Mouse (Mus musculus): ENCODE measurements around the gene Lamc1. TPM values are rescaled to one million over a fixed set of nuclear protein-coding genes. Genes with fewer than 3 reads are reported as not detected.

The Lamc1 gene
- 1.3 and 2.3 TPM in 2 replicates for polyA plus RNA-seq (2012; ENCODE audit: low replicate concordance)

GRCm38 (mm10) chr1:153332444-153333295, at the start of gene Lamc1:
Gene Lamc1, minus strand, starts transcription at chr1:153332786.

GRCm38 (mm10) chr1:153185828-153186803, 146.5 kb downstream of the Lamc1 start, which contains the start of gene Lamc2:
Gene Lamc2, minus strand, starts transcription at chr1:153186447.

Other genes with a start within 250 kb of the Lamc1 start
- gene Lamc2, start 146.3 kb downstream of the Lamc1 start, polyA plus RNA-seq (2012; ENCODE audit: low replicate concordance): not detected in 2 replicates
- gene Shcbp1l, start 92.4 kb upstream of the Lamc1 start, polyA plus RNA-seq (2012; ENCODE audit: low replicate concordance): 2.3 and 2.9 TPM in 2 replicates
- 3.8 and 12.4 TPM in 2 replicates for gene Dhx9, start 154.9 kb upstream of the Lamc1 start, polyA plus RNA-seq (2012; ENCODE audit: low replicate concordance)
- gene Npl, start 217.3 kb upstream of the Lamc1 start, polyA plus RNA-seq (2012; ENCODE audit: low replicate concordance): 0.10 and 0.68 TPM in 2 replicates